Mouse (Mus musculus) kidney, embryonic 14.5 days (tissue): ENCODE results near the gene Grap. TPM values are rescaled to one million over a fixed set of nuclear protein-coding genes. Genes with fewer than 3 reads are reported as not detected.

Source experiments
- ATAC-seq: fragments of 200-750 bp; cut with Nextera tagmentation; 2 replicates; pipeline ENCODE4 v1.8.0; 2017; ENCODE audit warnings: moderate number of reproducible peaks, mild to moderate bottlenecking, moderate TSS enrichment, moderate library complexity; ENCODE audit not compliant: low FRiP score, low TSS enrichment
- H3K27ac ChIP-seq: fragments of 300-500 bp; sonication (generic); 2 replicates; pipeline ENCODE4 v1.5.1; 2014; ENCODE audit warnings: low read depth, mild to moderate bottlenecking, low read length, moderate library complexity, mixed read lengths
- H3K27me3 ChIP-seq: fragments of 300-500 bp; sonication (generic); 2 replicates; pipeline ENCODE4 v1.6.1; 2014; ENCODE audit warnings: mild to moderate bottlenecking, low read length; ENCODE audit not compliant: control insufficient read depth, insufficient read depth
- H3K36me3 ChIP-seq: fragments of 300-500 bp; sonication (generic); 2 replicates; pipeline ENCODE4 v1.6.1; 2014; ENCODE audit warnings: low read length, mixed read lengths; ENCODE audit not compliant: control insufficient read depth, insufficient read depth
- H3K4me1 ChIP-seq: fragments of 300-500 bp; sonication (generic); 2 replicates; pipeline ENCODE4 v1.6.1; 2014; ENCODE audit warnings: low read length, mixed read lengths; ENCODE audit not compliant: control insufficient read depth, insufficient read depth
- H3K4me2 ChIP-seq: fragments of 300-500 bp; sonication (generic); replicated peaks from 2 replicates; pipeline ENCODE4 v1.6.1; 2014; ENCODE audit warnings: low read depth, mild to moderate bottlenecking, low read length
- H3K4me3 ChIP-seq: fragments of 300-500 bp; sonication (generic); 2 replicates; pipeline ENCODE4 v1.5.1; 2014; ENCODE audit warnings: mild to moderate bottlenecking, low read length
- H3K9ac ChIP-seq: fragments of 300-500 bp; sonication (generic); 2 replicates; pipeline ENCODE4 v1.6.1; 2014; ENCODE audit warnings: low read depth, mild to moderate bottlenecking, low read length, moderate library complexity
- H3K9me3 ChIP-seq: fragments of 300-500 bp; sonication (generic); 2 replicates; pipeline ENCODE4 v1.6.1; 2016; ENCODE audit warnings: low read length; ENCODE audit not compliant: control insufficient read depth
- WGBS: fragments of 180-500 bp; shearing (Covaris S2); extraction: QIAGEN DNeasy Blood & Tissue Kit; methylation state at CpG from one replicate; pipeline ENCODE4 v1.1.7; 2014; 5-methylcytosine and 5-hydroxymethylcytosine counted together
- polyA plus RNA-seq: library from polyadenylated mRNA; unstranded; fragments of >200 nt; fragmentation: Nextera tagmentation; extraction: Ambion mirVana; gene quantifications from 2 replicates; pipeline ENCODE4 v1.2.1, GENCODE M21; 2014

The Grap gene
- polyA plus RNA-seq, 1 experiment from 2014 or later = 8.6 TPM

DNA sequence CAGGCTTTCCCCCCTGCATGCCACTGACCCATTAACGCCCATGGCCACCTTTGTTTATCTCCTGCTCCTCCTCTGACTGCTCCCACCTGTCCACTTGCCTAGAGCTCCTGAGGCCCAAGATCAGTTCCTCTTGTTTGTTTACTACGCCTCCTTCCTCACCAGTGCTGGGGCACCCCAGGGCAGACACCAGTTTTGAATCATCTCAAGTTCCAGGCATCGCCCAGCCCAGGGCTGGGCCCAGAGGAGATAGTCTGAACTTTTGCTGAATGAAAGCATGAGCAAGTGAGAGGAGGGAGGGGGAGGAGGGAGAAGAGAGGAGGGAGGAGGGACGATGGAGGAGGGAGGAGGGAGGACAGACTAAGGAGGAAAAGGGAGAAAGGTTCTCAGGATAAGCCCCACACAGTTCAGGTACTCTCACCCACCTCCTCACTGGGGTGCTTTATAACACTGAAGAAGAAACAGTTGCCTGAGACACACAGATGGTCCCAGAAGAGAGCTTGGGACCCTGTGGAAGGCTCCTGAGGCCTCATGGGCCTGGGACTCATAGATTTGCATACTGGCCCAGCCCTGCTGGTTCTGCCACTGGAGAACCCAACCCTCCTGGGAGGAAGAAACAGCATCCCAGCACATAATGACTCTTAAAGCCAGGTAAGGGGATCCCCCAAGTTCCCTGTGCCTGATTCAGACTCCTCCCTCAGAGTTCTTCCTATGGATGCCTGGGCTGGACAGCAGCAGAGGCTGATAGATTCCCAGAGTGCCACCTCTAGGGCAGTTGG is 26.2 kb downstream of the Grap start:
- WGBS = 61% methylated on average over 4 of the region's 4 CpGs
- Histone ChIP-seq H3K9me3 (no peaks in the 10 kb centered on the region), H3K4me2 (no peak overlapping the region), H3K27me3 (peaks cover 14% of the 10 kb centered on the region), H3K36me3 (no peaks in the 10 kb centered on the region), H3K9ac (no peak overlapping the region), H3K4me1 (peaks cover 14% of the 10 kb centered on the region), H3K4me3 (no peak overlapping the region), H3K27ac (no peak overlapping the region)
- ATAC-seq = no peak

DNA sequence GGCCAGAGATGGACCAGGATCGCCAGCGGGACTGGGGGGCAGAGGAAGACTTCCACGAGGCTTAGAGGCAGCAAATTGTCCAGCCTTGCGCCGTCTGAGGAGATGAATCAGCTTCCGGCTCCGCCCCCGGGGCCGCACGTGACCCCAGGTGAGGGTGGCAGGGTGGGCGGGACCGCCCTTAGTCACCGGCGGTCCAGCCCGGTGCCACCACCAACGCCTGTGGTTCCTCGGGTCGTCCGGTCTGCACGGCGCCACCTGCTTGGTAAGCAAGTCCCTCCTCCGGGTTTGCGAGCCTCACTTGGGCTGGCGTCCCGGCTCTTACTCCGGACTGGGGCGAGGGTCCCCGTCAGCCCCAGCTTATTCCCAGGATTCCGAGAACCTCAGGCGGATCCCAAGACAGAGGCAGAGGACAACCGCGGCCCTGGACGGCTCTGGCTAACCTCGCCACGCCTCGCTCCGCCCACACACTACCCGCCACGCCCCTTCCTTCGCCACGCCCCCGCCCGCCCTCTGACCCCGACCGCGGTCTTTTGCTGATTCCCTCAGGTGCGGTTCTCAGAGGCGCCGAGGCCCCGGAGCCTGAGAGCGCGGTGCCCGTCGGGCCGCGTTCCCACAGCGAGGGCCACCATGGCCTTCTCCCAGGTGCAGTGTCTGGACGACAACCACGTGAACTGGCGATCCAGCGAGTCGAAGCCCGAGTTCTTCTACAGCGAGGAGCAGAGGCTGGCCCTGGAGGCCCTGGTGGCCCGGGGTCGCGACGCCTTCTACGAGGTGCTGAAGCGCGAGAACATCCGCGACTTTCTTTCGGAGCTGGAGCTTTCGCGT is 31.1 kb downstream of the Grap start, which contains the start of gene Fam83g:
Fam83g (plus strand) TSS at position 185 of the 825 bp plus-strand sequence.
- Histone ChIP-seq H3K4me3 (peak within 1 kb of the TSS; percentile 28), H3K36me3 (no peaks in the 10 kb centered on the region), H3K4me2 (peak within 1 kb of the TSS; percentile 51), H3K4me1 (peaks cover 13% of the 10 kb centered on the region; the same call in 1 of the 2 replicates), H3K27ac (no peak within 1 kb of the TSS), H3K27me3 (peaks cover 27% of the 10 kb centered on the region), H3K9ac (peak within 1 kb of the TSS; percentile 23), H3K9me3 (no peaks in the 10 kb centered on the region)
- WGBS = 1% methylated on average over 70 of the region's 76 CpGs
- ATAC-seq = peak; percentile 77

DNA sequence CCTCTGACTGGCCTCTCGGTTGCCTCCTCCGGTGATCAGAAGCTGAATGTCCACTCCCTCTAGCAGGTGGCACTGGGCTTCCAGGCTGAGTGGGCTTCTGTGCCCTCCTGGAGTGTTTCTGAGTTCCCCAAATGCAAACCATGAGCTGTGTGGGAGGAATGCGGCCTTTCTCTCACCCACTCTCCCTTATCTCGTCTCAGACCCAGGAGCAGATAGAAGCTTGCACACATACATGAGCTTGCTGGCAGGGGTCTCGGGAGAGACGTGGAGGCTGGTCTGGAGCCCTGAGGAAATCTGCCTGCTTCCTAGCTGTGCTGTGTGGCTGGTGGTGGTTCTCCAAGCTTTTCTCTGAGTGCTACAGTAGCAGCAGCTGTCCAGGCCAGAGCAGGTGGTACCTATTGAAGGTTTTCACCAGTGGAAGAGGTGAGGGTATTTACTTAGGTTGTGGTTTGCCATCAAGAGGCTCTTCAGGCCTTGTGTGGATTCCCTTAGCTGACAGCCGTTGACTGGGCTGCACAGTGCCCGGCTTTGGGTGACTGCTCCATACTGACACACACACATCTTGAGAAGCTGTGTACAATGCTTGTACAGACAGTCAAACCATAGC is 32.2 kb downstream of the Grap start:
- peaks cover 27% of the 10 kb centered on the region for H3K27me3 ChIP-seq
- no peak overlapping the region for H3K27ac ChIP-seq
- H3K9me3 ChIP-seq = no peaks in the 10 kb centered on the region
- peak overlapping the region; percentile 28 for H3K4me3 ChIP-seq
- ATAC-seq = no peak
- peak overlapping the region; percentile 51 for H3K4me2 ChIP-seq
- peaks cover 13% of the 10 kb centered on the region; the same call in 1 of the 2 replicates for H3K4me1 ChIP-seq
- 69% methylated on average over 8 of the region's 8 CpGs for WGBS
- H3K9ac ChIP-seq = 0 out of 2 replicates have a peak overlapping the region, but pooled peaks have one; percentile 23
- no peaks in the 10 kb centered on the region for H3K36me3 ChIP-seq

DNA sequence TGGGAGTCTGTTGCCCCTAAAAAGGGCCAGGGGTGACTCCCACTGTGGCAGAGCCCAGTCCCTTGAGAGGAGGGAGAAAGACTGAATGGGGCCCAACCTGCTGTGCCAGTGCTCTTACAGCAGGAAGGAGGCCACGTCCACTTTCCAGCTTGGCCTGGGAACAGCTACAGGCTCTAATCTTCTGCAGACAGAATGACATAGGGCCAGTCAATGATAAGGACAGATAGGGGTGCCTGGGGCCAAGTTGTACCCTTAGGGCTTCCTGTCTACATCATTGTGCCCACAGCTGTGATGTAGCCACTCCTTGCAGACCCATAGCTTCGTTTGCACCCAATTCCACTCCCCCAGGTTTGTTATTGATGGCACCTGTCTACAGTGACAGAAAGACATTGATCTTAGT is 33.1 kb downstream of the Grap start:
- H3K4me1 ChIP-seq = peaks cover 13% of the 10 kb centered on the region; the same call in 1 of the 2 replicates
- H3K36me3 ChIP-seq = no peaks in the 10 kb centered on the region
- WGBS = 39% methylated on average over 2 of the region's 2 CpGs
- H3K27me3 ChIP-seq = peaks cover 27% of the 10 kb centered on the region
- no peaks in the 10 kb centered on the region for H3K9me3 ChIP-seq
- no peak overlapping the region for H3K4me2 ChIP-seq
- H3K9ac ChIP-seq = no peak overlapping the region
- no peak overlapping the region for H3K27ac ChIP-seq
- H3K4me3 ChIP-seq = no peak overlapping the region
- no peak for ATAC-seq

DNA sequence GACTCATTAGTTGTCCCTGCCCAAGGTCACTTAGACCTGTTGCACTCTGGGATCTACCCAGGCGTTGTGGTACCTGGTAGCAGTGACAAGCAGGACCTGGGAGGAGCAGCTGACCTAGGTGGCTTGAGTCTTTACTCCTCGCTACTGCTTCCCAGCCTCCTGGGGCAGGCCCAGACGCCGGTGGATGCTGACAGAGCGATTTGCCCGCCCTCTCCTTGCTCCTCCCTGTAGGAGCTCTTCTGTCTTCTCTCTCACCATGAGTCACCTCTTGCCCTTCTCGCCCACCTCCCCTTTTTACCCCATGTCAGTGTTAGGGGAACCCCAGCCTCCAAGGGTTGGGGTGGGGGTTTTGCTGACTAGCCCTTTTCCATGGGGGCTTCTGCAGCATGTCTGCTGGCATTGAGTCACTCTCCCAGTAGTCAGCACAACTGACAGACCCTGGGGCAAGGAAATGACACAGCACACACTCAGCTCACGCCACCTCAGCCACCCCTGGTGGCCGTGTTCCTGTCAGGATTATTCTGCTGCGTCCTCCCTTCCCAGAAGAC is 33.9 kb downstream of the Grap start:
- WGBS = 54% methylated on average over 10 of the region's 10 CpGs

DNA sequence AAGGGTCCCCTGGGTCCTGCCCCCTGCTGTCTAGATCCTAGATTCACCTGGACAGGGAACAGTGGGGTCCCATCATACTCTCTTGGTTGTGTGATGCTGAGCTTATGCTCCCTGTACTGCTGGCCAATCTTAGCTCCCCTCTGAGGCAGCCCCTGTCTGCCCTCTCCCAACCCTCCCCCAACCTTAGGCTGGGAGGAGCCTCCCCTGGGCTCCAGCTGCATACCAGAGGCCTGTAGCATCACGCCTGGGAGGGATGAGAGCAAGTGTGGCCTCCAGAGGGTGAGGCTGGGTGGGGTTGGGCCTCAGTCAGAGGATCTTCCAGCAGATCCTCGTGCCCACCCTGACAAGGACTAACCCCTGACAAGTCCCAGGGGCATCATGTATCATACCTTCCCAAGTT is 34.5 kb downstream of the Grap start:
- Histone ChIP-seq H3K9ac (no peak overlapping the region), H3K9me3 (no peaks in the 10 kb centered on the region), H3K36me3 (no peaks in the 10 kb centered on the region), H3K4me2 (no peak overlapping the region), H3K27me3 (peaks cover 27% of the 10 kb centered on the region), H3K4me3 (no peak overlapping the region), H3K4me1 (peaks cover 13% of the 10 kb centered on the region; the same call in 1 of the 2 replicates), H3K27ac (no peak overlapping the region)
- no peak for ATAC-seq
- 38% methylated on average over 2 of the region's 2 CpGs for WGBS

More for the DNA sequence above, 33.9 kb downstream of the Grap start:
- Histone ChIP-seq H3K4me3 (no peak overlapping the region), H3K4me2 (no peak overlapping the region), H3K9me3 (no peaks in the 10 kb centered on the region), H3K4me1 (peaks cover 13% of the 10 kb centered on the region; the same call in 1 of the 2 replicates), H3K27me3 (peaks cover 27% of the 10 kb centered on the region), H3K36me3 (no peaks in the 10 kb centered on the region), H3K27ac (no peak overlapping the region), H3K9ac (no peak overlapping the region)
- ATAC-seq = no peak

DNA sequence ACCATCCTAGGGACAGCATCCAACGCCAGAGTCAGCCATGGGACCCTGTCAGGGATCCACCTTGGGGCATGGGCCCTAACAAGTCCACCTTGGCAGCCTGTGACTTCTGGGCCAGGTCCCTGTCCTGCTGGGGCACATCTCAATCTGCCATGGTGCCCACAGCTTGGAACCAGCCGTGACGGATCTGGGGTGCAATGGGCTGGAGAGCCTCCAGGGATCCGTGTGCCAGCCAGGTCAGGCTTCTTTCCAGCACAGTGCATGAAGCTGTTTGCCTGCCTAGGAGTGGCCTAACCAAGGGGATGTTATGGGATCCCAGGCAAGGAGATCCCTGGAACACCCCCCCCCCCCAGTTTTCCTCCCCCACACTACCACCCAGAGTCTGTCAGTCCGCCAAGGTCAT is 39.9 kb downstream of the Grap start:
- Histone ChIP-seq H3K36me3 (no peaks in the 10 kb centered on the region), H3K9me3 (no peaks in the 10 kb centered on the region), H3K27me3 (no peaks in the 10 kb centered on the region), H3K4me3 (no peak overlapping the region), H3K27ac (no peak overlapping the region), H3K4me1 (no peaks in the 10 kb centered on the region), H3K4me2 (no peak overlapping the region), H3K9ac (no peak overlapping the region)
- WGBS = 76% methylated on average over 5 of the region's 5 CpGs
- ATAC-seq = no peak

DNA sequence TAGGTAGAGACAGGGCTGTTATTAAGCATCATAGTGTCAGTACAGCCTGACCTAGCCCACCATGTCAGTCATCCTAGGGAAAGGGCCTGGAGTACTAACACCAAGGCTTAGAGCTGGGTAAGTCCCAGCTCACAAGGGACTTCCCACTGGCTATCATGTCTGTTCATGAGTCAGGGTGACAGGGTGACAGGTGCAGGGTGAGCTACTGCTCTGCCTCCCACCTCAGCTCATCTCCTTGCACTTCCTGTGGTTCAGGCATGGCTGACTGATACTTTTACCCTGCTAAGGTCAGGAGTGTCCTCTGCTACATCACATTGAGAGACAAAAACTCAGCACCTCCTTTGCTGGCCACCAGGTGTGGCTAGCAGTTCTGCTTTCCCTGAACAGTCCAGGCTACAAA is 45.8 kb downstream of the Grap start:
- Histone ChIP-seq H3K36me3 (no peaks in the 10 kb centered on the region), H3K9ac (no peak overlapping the region), H3K4me3 (no peak overlapping the region), H3K9me3 (no peaks in the 10 kb centered on the region), H3K27ac (no peak overlapping the region), H3K4me2 (no peak overlapping the region), H3K4me1 (0 out of 2 replicates have a peak, but pooled peaks cover 3% of the 10 kb centered on the region), H3K27me3 (no peaks in the 10 kb centered on the region)
- no peak for ATAC-seq
